Mouse (Mus musculus) mouse trophoblast stem cell (cell line): ENCODE results near the gene Dlst.
"Not testable (repeated sequence)": the region's sequence is repeated elsewhere in the genome, so short reads cannot be mapped to it uniquely, and the experiment has no call there.

Experiments
- in situ Hi-C, 2 experiments: fragments of 300-500 bp; cut with MseI, MboI; formaldehyde crosslinking; loops; 2 replicates in 1 of 2; 3 replicates in 1 of 2; pipeline ENCODE4 v1.15.1; 2025

The Dlst gene

DNA sequence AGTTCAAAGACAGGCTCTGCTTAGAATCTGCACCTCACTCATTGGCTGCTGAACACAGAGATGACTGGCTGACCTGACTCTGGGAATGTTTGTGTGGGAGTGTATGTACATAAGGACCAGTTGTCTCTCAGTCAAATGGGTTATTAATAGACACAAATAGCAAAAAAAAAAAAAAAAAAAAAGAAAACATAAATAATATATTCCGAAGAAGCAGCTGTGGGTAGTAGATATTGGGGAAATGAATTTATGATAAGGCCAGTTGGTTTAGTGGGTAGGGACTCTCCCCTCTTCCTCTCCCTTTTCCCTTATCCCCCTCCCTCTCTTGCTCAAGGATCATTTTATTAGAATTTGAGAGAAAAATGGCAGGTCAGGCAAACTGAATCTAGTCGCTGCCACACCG lies 3.3 kb downstream of the Dlst start:
- in situ Hi-C loops: no loop called here

DNA sequence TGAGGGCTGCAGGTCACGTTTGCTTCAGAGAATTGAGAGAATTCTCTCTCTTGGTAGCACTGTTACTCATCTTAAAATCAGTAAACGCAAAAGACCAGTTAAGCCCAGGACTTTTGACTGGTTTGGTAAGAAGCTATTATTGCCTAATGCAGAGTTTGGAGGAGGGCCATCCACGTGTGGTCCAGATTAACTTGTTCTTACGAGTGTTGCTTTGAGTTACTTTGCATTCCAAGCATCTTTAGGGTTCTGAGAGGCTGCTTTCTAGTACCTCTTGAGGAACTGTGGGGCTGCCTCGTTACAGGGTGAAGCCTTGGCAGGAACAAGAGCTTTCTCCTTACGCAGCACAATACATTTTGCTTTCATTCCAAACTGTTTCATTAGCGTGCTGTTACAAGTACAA lies 5.0 kb downstream of the Dlst start:
- in situ Hi-C loops: no loop called here

DNA sequence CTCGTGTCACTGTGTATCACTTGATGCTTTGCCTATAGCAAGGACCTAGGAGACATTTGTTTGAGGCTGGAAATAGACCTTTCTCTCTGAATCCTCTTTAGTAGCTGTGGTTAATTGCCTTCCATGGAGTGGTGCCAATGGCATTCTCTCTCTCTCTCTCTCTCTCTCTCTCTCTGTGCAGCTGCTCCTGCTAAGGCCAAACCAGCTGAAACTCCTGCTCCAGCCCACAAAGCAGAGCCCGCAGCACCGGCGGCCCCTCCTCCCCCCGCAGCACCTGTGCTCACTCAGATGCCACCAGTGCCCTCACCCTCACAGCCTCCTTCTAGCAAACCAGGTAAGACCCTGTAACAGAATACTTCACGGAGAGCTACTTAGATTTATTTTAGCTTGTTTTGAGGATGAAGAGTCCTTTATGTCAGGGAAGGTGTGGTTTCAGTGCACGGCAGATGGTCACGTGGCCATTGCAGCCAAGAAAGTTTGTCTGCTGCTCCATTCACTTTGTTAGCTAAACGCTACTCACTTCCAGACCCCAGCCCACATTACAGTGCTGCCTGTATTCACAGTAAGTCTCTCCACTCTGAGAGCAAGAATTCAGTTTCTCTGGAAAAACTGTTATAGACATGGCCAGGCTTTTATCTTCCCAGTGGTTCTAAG lies 11.3 kb downstream of the Dlst start:
- in situ Hi-C loops: no loop called here

DNA sequence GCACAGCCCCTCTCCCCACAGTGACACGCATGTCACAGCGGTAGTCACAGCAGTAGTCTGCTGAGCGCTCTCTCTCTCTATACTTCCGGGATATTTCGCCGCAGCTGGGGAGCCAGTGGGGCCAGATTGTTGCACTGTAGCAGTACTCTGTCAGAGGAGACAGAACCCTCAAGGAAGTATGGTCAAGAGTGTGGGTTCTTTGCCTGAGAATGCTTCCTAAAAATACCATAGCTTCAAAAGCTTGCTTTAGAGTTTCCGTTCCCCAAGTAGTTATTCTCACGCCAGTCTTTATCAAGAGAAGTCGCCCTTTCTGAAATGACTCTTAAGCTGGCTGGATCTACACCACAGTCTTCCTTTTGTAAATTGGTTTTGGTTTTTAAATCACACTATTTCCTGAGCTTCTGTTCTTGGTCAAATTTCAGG lies 12.5 kb downstream of the Dlst start:
- in situ Hi-C loops: no loop called here

DNA sequence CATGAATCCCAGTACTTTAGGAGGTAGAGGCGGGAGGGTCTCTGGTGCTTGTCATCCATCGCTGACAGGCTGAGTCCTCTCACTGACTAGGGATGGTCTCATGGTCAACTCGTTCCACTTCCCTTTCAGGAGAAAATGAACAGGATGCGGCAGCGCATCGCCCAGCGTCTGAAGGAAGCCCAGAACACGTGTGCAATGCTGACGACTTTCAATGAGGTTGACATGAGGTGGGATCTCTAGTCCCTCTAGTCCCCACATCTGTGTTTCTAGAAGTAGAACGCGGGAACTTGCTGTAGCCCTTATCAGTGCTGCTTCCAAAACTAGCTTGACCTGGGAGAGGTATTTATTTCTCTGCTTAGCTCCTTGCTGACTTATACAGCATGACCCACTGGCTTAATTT lies 13.0 kb downstream of the Dlst start:
- in situ Hi-C loops: no loop called here

DNA sequence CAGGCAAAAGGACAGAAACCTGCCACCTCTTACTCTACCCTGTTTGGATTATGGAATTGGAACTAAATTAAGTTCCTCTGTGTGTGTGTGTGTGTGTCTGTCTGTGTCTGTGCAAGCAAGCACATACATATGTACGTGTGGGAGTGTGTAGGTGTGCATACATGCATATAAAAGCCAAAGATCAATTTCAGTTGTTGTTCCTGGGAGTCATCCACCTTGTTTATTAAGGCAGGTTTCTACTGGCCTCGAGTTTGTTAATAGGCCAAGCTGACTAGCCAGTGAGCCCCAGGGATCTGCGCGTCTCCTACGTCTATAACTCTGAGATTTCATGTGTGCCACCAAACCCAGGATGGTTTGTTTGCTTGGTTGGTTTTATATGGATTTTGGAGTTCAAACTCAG lies 14.1 kb downstream of the Dlst start:
- in situ Hi-C loops: no loop called here

DNA sequence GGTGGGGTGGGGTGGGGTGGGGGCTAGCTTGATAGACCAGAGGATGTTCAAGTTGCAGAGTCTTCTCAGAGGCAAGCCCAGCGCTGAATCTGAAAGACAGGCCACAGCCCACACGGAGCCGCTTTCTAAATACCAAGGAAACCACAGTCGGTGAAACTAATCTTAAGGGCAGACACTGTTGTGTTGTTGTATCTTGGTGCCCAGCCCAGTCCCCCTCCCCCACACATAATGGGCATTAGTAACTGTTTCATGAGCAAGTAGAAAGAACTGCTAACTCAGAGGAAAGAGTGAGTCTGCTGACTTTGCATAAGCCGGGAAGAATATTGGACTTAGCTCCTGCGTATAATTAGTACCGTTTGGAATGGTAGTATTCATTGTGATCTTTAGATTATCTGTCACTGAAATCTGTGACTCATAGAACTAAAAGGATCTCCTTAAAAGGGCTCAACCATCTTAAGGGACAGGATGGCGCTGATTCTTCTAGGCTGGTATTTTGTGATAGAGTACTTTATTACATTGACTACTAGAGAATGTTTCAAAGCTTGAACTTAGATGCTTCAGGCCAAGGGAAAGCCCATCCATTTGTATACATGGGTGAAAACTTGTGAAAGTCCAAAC lies 16.5 kb downstream of the Dlst start:
- in situ Hi-C loops: no loop called here

DNA sequence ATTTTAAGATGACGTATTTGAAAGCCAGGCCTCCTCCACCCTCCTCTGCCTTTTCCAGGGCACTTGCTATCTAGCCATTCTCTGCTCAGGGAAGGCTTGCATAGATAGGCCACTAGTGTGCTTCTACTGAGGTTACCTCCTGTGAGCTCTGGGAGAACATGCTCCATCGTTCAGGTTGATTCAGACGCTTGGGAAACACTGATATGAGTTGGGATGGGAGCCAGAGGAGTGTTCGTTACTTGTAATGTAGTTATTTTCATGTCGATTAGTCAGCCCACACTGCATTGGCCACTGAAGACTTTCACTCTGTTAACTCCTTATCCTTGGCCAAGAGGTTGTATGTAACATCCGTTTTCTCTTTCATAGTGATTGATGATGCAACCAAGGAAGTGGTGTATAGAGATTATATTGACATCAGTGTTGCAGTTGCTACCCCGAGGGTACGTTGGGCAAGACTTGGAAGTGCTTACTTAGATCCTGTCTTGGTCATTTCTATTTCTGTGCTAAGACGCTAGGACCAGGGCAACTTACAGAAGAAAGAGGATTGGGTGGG lies 18.9 kb downstream of the Dlst start:
- in situ Hi-C loops: no loop called here

DNA sequence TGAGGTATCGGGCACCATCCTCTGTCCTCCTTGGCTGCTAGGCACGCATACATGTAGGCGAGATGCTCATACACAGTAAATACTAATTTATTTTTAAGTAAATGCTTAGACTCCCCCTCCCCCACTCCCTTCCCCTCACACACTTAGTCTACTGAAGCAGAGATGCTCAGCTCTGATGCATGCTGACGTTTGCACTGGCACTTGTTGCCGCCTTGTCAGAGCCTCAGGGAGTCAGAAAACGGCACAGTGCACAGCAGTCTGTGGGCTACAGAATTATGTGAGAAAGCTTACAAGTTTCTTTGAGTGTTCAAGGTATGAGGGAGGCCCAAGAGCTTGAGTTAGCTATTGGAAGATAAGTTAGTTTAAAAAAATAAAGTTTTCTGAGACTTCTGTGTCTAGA lies 20.7 kb downstream of the Dlst start:
- in situ Hi-C loops: no loop called here

DNA sequence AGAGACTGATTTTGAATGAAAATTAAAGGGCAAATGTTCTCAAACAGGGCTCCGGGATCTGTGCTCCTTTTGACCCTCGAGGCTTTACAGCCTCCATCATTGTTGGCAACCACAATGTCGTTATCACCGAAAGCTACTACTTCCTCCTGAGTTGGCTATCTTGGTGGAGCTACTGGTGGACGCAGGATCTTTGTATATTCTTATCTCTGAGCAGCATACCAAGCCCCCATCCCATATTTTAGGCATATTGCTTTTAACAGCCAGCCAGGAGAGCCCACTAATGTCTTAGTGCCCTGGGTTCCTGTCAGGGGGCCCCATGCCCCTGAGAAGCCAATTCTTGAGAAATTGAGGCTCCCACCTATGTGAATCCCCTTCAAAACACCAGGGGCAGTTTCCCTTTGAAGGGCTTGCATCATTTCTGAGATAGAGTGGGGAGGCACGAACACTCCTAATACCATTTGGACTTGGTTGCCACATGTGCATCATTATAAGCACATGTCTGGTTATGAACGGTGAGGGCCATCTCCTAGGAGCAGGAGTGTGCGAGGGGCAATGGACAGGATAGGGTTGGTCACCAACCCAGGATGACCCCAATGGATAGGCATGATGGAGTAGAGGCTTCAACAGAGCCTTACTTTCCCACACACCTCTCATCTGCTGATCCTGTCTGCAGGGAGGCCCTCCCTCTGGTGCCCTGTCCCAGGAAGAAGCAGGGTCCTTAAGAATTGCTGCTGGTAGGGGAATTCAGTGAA lies 23.6 kb downstream of the Dlst start:
- in situ Hi-C loops: no loop called here

DNA sequence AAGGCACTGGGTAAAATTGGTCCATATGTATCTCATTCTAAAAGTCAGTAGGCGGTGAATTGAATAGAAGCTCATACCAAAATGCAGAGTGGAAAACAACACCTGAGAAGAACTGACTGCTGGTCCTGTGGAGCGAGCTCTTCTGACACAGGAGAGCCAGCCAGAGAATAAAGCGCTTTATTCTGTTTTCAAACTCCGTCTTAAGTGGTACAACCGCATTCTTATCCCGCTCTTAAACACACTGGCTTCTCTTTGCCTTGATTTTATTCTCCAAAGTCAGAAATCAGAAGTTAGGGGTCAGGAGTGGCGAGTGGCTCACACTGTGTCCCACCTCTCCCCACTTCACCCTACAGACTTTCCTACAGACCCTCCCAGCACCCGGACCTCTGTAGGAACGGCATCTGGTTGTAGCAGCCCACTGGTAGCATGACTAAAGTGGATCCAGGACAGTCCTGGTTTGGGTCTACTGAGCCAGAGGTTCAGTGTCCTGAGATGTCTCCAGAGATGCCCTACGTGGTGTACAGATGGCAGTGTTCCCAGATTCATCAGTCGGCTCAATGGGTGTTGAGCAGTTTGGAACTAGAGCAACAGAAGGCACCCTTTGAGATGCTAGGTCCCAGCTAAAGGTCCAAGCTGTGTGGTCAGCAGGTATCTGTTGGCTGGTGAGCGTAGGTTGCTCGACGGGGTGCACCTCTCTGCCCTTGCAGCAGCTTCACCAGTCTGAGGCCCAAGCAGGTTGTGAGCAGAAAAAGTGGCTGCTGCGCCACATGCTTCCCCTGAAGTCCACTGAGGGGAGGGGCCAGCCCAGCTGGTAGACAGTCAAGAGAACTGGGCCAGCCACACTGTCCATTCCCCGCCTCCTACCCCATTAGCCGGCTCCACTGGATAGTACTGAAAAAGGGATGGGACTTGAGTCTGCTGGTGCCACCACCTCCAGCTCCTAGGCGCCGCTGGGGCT lies 25.2 kb downstream of the Dlst start:
- in situ Hi-C loops: no loop called here

DNA sequence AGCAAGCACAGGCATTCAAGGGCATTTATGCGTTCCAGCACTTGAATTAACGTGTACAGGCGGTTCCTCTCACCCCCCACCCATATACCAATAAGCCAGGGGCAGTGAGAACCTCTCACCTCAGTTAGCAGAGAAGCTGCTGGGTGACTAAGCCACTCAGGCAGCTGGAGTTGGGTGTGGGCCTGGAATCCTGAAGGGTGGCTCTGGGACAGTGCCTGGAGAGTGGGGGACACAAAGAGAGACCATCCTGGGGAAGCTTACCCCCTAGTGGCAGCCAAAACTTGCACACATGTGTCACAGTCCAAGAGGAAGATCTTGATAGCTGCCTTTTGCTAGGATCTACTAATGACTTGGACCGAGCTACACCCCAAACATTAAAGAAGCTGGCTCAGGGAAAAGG lies 26.0 kb downstream of the Dlst start:
- in situ Hi-C loops: no loop called here

DNA sequence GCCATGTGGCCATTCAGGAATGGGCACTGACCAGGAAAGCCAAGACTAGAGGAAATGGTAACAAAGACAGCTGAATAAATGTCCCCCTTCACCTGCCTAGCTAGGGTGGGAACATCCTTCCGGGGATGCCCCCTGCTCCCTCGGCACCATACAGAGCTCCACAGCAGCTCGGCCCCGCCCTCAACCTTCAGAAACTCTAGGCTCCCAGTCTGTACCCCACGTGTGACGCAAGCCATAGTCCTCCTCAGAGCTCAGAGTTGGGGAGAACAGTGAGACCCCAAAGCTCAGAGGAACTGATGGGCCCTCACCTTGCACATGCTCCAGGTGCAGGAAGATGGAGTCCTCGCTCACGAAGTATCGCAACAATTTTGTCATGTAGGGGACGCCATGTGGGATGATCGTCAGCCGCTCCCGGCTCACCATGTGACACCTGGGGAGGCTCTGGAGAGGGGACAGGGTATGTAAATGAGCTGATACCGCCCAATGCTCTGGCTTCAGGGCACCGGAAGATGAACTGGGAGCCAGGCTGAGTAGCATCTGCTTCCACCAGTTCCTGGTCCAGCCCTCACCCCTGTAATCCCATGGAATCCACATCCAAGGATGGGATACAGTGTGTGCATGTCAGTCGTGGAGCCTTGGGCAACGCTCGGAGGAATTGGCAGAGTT lies 29.5 kb downstream of the Dlst start:
- in situ Hi-C loops: no loop called here

DNA sequence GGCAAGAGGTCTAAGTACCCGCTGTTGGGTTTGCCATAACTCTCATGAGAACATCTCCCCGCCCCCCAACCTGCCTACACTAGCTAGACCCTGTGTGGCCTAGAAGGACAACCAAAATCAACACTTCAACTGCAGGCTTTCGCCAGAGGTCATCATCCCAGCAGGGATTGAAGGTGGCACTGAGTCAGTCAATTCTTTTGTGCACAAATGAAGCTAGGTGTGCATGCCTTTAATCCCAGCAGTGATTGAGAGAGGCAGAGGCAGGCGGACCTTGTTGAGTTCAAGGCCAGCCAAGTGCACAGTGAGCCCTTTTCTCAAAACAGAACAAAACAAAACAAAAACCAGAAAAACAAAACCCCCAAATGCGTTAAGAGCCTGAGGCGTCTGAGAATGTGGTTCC lies 30.5 kb downstream of the Dlst start:
- in situ Hi-C loops: no loop called here

DNA sequence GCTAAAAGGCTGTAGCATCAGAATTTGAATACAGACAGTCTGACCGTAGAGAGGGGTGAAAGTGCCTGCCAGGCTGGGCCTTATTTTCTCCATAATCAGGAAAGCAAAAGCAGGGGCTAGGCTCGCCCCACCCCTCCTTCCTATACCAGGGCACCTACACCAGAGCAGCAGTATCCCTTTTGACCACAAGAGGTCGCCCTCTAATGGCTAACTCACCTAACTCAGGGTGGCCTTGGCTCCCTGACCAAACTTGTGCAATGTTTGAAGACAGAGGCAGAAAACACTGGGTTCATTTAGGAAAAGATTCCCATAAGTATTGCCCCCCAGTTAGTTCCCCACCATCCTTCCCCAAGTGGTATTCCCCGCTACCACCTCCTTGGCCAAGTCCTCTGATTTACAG lies 32.2 kb downstream of the Dlst start:
- in situ Hi-C loops: no loop called here

DNA sequence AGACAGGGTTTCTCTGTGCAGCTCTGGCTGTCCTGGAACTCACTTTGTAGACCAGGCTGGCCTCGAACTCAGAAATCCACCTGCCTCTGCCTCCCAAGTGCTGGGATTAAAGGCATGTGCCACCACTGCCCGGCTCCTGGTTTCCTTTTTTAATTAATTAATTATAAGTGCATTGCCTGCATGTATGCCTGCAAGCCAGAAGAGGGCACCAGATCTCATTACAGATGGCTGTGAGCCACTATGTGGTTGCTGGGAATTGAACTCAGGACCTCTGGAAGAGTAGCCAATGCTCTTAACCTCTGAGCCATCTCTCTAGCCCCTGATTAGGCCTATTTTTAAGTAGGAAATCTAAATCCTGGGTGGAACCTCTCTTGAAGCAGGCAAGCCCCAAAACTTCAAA lies 33.6 kb downstream of the Dlst start:
- in situ Hi-C loops: not testable (repeated sequence)

DNA sequence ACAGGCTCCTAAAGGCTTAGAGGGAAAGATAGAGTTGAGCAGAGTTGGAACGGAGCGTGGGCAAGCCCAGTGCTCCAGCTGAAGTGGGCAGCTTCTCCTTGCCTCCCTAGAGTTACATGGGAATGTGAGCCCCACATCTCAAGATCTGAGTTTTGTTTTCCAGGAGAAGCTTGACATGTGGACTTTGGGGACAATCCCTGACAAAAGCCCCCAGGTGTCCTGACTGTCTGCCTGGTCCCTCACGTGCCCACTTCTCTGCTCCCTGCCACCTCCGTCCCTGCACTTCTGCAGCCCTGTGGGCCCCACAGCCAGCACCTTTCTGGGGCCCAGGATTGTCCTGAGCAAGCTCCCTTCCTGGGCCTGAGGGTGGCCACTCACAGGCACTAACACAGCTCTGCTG lies 34.2 kb downstream of the Dlst start:
- in situ Hi-C loops: no loop called here

DNA sequence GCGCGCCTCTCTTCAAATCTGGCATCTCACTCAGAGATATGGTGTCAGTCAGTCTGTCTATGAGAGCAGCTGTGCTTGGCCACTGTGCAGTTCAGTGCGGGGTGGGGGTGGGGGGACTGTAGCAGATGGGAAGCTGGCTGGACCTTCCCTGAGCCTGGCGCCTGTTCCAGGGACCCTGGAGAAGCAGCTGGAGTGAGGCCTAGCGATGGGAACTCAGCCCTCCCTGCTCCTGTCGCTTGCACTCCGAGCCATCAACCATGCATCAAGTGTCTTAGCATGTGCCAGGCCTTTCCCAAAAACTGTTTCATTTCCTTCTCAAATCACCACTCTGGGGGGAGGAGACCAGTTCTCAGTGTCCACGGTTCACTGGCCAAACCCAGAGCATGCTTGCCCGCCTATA lies 35.0 kb downstream of the Dlst start:
- in situ Hi-C loops: no loop called here

DNA sequence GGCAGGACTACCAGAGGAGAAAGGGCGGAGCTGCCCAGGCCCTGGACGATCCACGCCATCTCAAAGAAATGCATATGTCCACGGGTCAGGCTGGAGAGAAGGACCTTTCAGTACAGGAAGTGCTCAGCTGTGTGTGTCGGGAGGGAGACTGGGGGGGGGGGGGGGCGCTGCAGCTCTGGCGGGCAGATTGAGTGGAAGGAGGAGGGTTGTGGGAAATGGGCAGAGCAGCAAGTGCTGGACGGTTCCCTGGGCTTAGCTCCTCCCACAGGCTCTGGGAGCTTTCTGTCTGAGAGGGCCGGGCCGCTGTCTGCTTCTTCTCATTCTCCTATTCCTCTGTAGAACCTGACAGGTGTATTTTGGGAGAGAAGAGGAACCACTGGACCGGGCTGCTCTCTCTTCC lies 35.7 kb downstream of the Dlst start:
- in situ Hi-C loops: no loop called here

DNA sequence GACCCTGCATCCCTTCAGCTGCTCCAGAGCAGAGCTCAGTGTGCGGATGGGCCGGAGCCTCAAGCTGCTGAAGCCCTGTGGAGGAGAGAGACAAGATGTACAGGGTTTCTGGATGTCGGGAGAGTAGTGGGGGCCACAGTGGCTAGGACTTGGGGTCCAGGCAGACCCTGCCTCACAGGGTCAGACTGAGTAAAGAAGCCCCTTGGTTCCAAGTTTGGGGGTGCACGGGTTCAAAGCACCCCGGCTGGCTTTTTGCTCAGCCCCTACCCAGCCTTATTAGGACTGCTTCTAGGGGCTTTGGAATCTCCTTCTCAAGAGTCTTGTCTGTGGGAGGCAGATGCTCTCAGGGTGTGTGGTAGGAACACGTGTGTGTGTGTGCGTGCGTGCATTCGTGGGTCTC lies 36.2 kb downstream of the Dlst start:
- in situ Hi-C loops: no loop called here
